Mouse (Mus musculus) stomach, postnatal 0 days (tissue): ENCODE measurements around the gene Gm45717. TPM values are rescaled to one million over a fixed set of nuclear protein-coding genes. Genes with fewer than 3 reads are reported as not detected.

Experiments
- ATAC-seq: fragments of 200-750 bp; cut with Nextera tagmentation; 2 replicates; pipeline ENCODE4 v1.8.0; 2017; ENCODE audit not compliant: low FRiP score, low TSS enrichment
- DNase-seq: peaks from one replicate; pipeline ENCODE4 v3.0.0-alpha.2; 2016; ENCODE audit warnings: low spot score
- H3K27ac ChIP-seq: fragments of 300-500 bp; sonication (generic); replicated peaks from 2 replicates; pipeline ENCODE4 v1.5.1; 2014; ENCODE audit warnings: mild to moderate bottlenecking, control low read depth
- H3K27me3 ChIP-seq: fragments of 300-500 bp; sonication (generic); 2 replicates; pipeline ENCODE4 v1.6.1; 2014; ENCODE audit warnings: low read length; ENCODE audit not compliant: control insufficient read depth, insufficient read depth
- H3K36me3 ChIP-seq: fragments of 300-500 bp; sonication (generic); 2 replicates; pipeline ENCODE4 v1.6.1; 2014; ENCODE audit warnings: low read length, mixed read lengths; ENCODE audit not compliant: control insufficient read depth, insufficient read depth
- H3K4me1 ChIP-seq: fragments of 300-500 bp; sonication (generic); replicated peaks from 2 replicates; pipeline ENCODE4 v1.6.1; 2014; ENCODE audit warnings: antibody characterized with exemption; ENCODE audit not compliant: control insufficient read depth, insufficient read depth
- H3K4me2 ChIP-seq: fragments of 300-500 bp; sonication (generic); replicated peaks from 2 replicates; pipeline ENCODE4 v1.6.1; 2014; ENCODE audit warnings: low read depth, mild to moderate bottlenecking, control low read depth, moderate library complexity
- H3K4me3 ChIP-seq: fragments of 300-500 bp; sonication (generic); 2 replicates; pipeline ENCODE4 v1.5.1; 2014; ENCODE audit warnings: low read depth, low read length, control low read depth
- H3K9ac ChIP-seq: fragments of 300-500 bp; sonication (generic); 2 replicates; pipeline ENCODE4 v1.6.1; 2014; ENCODE audit warnings: mild to moderate bottlenecking, low read length, control low read depth, mixed read lengths
- H3K9me3 ChIP-seq: fragments of 300-500 bp; sonication (generic); 2 replicates; pipeline ENCODE4 v1.6.1; 2016; ENCODE audit warnings: low read length; ENCODE audit not compliant: control insufficient read depth
- CTCF ChIP-seq: IDR thresholded peaks from 2 replicates; pipeline ENCODE4 v1.5.1; 2016; ENCODE audit warnings: antibody characterized with exemption, low read depth, mild to moderate bottlenecking, moderate library complexity
- EP300 ChIP-seq: optimal IDR thresholded peaks from 2 replicates; pipeline ENCODE3; 2016; ENCODE audit warnings: antibody characterized with exemption
- WGBS: fragments of 180-500 bp; shearing (Covaris S2); extraction: QIAGEN DNeasy Blood & Tissue Kit; methylation state at CpG from one replicate; pipeline ENCODE4 v1.1.7; 2014; 5-methylcytosine and 5-hydroxymethylcytosine counted together
- polyA plus RNA-seq: library from polyadenylated mRNA; unstranded; fragments of >200 nt; fragmentation: Nextera tagmentation; extraction: Ambion mirVana; gene quantifications from 2 replicates; pipeline ENCODE4 v1.2.1, GENCODE M21; 2015

Gm45717 gene
- polyA plus RNA-seq, 1 experiment from 2014 or later = 0.32 TPM

DNA sequence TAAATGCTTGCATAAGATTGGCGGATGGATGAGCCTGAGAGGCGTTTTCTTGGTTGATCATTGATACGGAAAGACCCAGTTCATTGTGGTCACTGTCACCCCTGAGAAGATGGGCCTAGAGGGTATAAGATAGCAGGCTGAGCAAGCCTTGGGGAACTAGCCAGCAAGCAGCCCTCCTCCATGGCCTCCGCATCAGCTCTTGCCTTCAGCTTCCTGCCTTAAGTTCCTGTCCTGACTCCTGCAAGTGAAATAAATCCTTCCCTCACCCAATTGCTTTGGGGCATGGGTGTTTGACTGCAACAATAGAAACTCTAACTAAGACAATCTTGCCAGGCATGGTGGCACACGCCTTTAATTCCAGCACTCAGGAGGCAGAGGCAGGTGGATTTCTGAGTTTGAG is 4.3 kb upstream of the Gm45717 start:
- TF ChIP-seq CTCF (no peak), EP300 (no peak)
- Histone ChIP-seq H3K9ac (no peak overlapping the region), H3K4me1 (no peaks in the 10 kb centered on the region), H3K36me3 (no peaks in the 10 kb centered on the region), H3K27ac (no peak overlapping the region), H3K27me3 (no peaks in the 10 kb centered on the region), H3K4me3 (no peak overlapping the region), H3K9me3 (no peaks in the 10 kb centered on the region), H3K4me2 (no peak overlapping the region)
- DNase-seq (no peak), ATAC-seq (no peak)
- WGBS = 83% methylated on average over 5 of the region's 5 CpGs

DNA sequence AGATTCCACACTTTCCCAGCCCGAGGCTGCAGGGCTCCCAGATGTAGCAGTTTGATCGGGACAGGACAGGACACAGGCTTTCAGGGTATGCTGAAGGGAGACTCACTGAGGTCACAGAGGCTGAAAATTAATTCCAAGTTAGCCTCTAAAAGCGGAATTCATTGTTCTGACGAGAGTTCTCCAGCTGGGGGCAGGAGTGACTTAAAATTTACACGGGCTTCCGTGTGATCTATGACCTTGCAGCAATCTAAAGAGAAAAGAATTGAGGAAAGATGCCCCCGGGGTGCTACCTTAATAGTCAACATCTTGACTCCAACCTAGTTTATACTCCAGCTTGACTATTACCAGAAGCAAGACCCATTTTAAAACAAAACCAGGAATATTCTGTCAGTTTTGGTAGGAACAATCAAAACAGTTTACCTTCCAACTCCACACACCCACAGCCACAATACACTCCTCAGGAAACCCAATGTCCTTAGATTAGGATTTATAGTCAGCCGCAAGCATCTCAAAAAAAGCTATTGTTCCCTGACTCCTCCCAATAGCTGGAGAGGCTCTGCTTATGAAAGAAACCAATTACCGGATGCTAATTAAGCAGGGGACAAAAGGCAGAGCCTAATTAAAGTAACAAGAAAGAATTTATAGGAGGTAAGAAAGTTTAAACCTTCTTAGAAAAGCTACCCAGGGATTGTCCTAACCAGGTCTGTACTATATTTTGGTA is 3.6 kb upstream of the Gm45717 start:
- H3K27me3 ChIP-seq = no peaks in the 10 kb centered on the region
- no peak overlapping the region for H3K4me3 ChIP-seq
- H3K9ac ChIP-seq = no peak overlapping the region
- ATAC-seq = no peak
- DNase-seq = peak; percentile 61
- H3K9me3 ChIP-seq = no peaks in the 10 kb centered on the region
- no peaks in the 10 kb centered on the region for H3K4me1 ChIP-seq
- no peak overlapping the region for H3K4me2 ChIP-seq
- peak; percentile 74 for TF ChIP-seq CTCF
- no peak for TF ChIP-seq EP300
- no peaks in the 10 kb centered on the region for H3K36me3 ChIP-seq
- H3K27ac ChIP-seq = no peak overlapping the region
- 13% methylated on average over 9 of the region's 9 CpGs for WGBS

DNA sequence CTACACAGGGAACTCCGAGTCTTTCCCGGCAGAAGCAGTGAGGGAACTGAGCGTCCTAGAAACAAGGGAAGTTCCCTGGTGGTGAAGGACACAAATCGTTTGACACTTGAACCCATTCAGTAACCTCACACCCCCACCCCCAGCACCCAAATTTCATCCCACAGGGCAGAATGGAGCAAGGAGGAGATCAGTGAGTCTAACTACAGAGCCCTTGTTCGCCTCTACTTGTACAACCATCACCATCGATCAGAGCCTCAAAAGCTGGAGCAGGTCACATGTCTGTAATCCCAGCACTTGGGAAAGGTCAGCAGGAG is 776 bp upstream of the Gm45717 start:
- no peaks in the 10 kb centered on the region for H3K27me3 ChIP-seq
- TF ChIP-seq EP300 (no peak), CTCF (no peak)
- DNase-seq = no peak
- H3K4me3 ChIP-seq = no peak overlapping the region
- no peak overlapping the region for H3K9ac ChIP-seq
- no peaks in the 10 kb centered on the region for H3K9me3 ChIP-seq
- peak overlapping the region; percentile 93 for H3K27ac ChIP-seq
- 0 out of 2 replicates have a peak, but pooled peaks have one; percentile 3 for ATAC-seq
- H3K36me3 ChIP-seq = no peaks in the 10 kb centered on the region
- 25% methylated on average over 6 of the region's 6 CpGs for WGBS
- H3K4me2 ChIP-seq = peak overlapping the region; percentile 61
- H3K4me1 ChIP-seq = peaks cover under 1% of the 10 kb centered on the region; the same call in 1 of the 2 replicates

DNA sequence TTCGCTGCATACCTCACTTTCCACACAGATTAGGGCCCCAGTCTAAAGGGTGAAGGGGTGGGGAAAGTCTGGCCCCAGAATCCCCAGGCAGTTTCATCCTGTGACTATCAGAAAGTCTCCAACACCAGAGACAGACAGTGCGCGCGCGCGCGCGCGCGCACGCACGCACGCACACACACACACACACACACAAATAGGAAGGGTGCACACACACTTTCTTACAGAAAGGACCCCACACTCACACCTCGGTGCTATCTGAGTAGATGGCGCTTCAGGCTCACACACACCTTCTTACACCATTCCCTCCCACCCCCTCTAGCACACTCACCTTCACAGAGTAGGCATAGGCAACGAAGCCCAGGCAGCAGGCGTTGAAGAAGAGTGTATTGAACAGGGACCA is 395 bp downstream of the Gm45717 start:
- peak; percentile 34; the same call in 1 of the 2 replicates for ATAC-seq
- peak overlapping the region; percentile 61 for H3K4me2 ChIP-seq
- H3K27ac ChIP-seq = peak overlapping the region; percentile 93
- 13% methylated on average over 17 of the region's 17 CpGs for WGBS
- H3K36me3 ChIP-seq = 0 out of 2 replicates have a peak, but pooled peaks cover 2% of the 10 kb centered on the region
- H3K9me3 ChIP-seq = no peaks in the 10 kb centered on the region
- peak overlapping the region; percentile 71 for H3K9ac ChIP-seq
- TF ChIP-seq EP300 (no peak), CTCF (no peak)
- DNase-seq = peak; percentile 50
- H3K4me1 ChIP-seq = peaks cover 4% of the 10 kb centered on the region; the same call in 1 of the 2 replicates
- H3K4me3 ChIP-seq = peak overlapping the region; percentile 54
- H3K27me3 ChIP-seq = no peaks in the 10 kb centered on the region

DNA sequence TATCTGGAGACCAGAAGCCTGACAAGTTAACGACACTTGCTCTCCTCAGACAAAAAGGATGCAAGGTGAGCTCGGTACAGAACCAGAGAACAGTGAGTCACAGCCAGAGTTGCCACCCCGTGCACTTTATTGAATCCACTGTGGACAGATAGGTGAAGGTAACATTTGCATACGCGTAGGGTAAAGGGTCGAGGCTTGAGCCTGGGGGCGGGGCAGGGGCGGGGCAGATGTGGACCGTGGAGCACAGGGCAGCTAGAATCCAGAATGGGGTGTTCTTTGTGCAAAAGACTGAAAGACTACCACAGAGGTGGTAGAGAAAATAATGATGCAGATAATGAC is 1.0 kb downstream of the Gm45717 start:
- Histone ChIP-seq H3K9ac (peak overlapping the region; percentile 63), H3K36me3 (peaks cover 4% of the 10 kb centered on the region; the same call in 1 of the 2 replicates), H3K27me3 (no peaks in the 10 kb centered on the region), H3K4me2 (peak overlapping the region; percentile 61), H3K4me1 (peaks cover 4% of the 10 kb centered on the region; the same call in 1 of the 2 replicates), H3K9me3 (no peaks in the 10 kb centered on the region), H3K27ac (peak overlapping the region; percentile 93), H3K4me3 (peak overlapping the region; percentile 54)
- 2% methylated on average over 9 of the region's 9 CpGs for WGBS
- no peak for TF ChIP-seq EP300
- no peak for TF ChIP-seq CTCF
- no peak for ATAC-seq
- peak; percentile 67 for DNase-seq

DNA sequence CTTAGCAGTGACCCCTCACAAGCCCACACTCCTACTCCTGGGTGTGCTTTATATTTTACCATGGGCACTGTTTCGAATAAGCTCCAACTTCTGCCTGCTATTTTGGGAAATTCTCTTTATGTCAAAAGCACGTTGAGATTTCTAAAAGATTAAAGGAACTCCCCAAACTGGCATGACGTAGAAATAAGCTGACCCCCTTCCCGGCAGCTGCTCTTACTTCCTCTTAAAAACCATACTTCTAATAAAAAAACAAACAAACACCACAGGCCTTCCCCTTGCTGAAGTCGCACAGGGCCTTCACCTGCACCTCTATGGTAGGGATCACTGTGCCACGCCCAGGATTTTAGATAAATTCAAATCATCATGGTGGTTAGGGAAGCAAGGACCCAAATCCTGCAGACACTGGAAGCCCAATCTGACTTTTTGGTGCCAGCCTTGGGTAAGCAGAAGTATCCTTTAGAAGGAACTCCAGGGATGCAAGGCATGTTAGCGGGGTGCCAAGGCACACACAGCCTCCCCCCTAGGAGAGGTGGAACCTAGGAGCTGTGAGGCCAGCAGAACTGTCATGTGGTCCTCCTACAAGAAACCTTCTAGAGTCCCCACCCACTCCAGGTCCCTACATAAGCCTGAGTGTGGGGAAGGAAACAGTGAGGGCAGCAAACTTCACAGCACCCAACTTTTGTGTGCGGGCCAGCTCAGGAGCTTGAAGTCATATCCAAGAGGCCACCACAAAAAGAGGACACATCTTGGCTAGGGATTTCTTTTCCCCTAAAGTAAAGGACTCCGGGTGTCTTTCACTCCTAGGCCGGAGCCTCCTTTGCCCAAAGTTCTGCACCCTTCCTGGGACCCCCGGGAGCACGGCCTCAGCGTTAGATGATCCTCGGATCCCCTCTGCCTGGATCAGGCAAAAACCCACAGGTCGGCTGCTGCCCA is 1.7 kb downstream of the Gm45717 start:
- DNase-seq (no peak), ATAC-seq (no peak)
- H3K4me2 ChIP-seq = peak overlapping the region; percentile 61
- H3K27ac ChIP-seq = peak overlapping the region; percentile 49
- H3K9ac ChIP-seq = peak overlapping the region; percentile 63
- WGBS = 31% methylated on average over 15 of the region's 15 CpGs
- peaks cover 4% of the 10 kb centered on the region; the same call in 1 of the 2 replicates for H3K4me1 ChIP-seq
- H3K9me3 ChIP-seq = no peaks in the 10 kb centered on the region
- no peak for TF ChIP-seq EP300
- H3K36me3 ChIP-seq = peaks cover 11% of the 10 kb centered on the region
- no peaks in the 10 kb centered on the region for H3K27me3 ChIP-seq
- peak overlapping the region; percentile 54 for H3K4me3 ChIP-seq
